Mouse (Mus musculus): Measurements from ENCODE around the gene Rbms3. TPM values are rescaled to one million over a fixed set of nuclear protein-coding genes. Genes with fewer than 3 reads are reported as not detected.

The Rbms3 gene
- polyA plus RNA-seq, 1 experiment = 1.6 TPM

DNA sequence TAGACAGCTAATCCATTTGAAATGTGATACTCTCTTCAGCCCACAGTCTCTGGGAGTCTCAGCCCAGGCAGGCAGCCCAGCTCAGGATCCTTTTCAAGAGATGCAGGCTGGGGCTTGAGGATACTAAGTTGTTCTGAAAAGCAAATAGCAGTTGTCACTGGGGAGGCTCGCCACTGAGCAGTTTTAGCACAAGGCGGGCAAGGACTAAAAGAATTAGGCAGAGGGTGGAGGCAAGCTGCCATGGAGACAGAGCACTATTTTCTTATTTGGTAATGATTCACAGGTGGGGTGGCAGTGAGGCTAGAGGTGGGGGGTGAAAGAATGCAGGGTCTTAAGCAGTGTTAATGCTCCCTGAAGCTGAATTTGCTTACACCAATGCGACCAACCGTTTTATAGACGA is 249.6 kb downstream of the Rbms3 start:
- 74% methylated on average over 5 of the region's 5 CpGs for WGBS

GRCm38 (mm10) chr9:117379448-117379983 is 250.2 kb downstream of the Rbms3 start:
- no peak overlapping the region for H3K4me3 ChIP-seq (replicated peaks; ENCODE audit: control insufficient read depth, low read depth, low read length)
- H3K4me1 ChIP-seq (ENCODE audit: control insufficient read depth, insufficient read depth, low read length) = no peaks in the 10 kb centered on the region; the same call in 1 of the 2 replicates
- TF ChIP-seq CTCF (IDR thresholded peaks at IDR 0.05; ENCODE audit: control insufficient read depth, insufficient read depth, low read length) (no peak), POLR2A (IDR thresholded peaks at IDR 0.05; ENCODE audit: borderline replicate concordance, control insufficient read depth, low read depth, low read length) (no peak)
- WGBS = 78% methylated on average over 16 of the region's 16 CpGs
- H3K27ac ChIP-seq (ENCODE audit: control insufficient read depth, insufficient read depth, low read depth, low read length, poor library complexity) = no peak overlapping the region

More for the DNA sequence above, 249.6 kb downstream of the Rbms3 start:
- TF ChIP-seq POLR2A (IDR thresholded peaks at IDR 0.05; ENCODE audit: borderline replicate concordance, control insufficient read depth, low read depth, low read length) = no peak
- TF ChIP-seq CTCF (IDR thresholded peaks at IDR 0.05; ENCODE audit: control insufficient read depth, insufficient read depth, low read length) = no peak
- Histone ChIP-seq H3K4me1 (ENCODE audit: control insufficient read depth, insufficient read depth, low read length) (no peaks in the 10 kb centered on the region; the same call in 1 of the 2 replicates), H3K4me3 (replicated peaks; ENCODE audit: control insufficient read depth, low read depth, low read length) (no peak overlapping the region), H3K27ac (ENCODE audit: control insufficient read depth, insufficient read depth, low read depth, low read length, poor library complexity) (no peak overlapping the region)

DNA sequence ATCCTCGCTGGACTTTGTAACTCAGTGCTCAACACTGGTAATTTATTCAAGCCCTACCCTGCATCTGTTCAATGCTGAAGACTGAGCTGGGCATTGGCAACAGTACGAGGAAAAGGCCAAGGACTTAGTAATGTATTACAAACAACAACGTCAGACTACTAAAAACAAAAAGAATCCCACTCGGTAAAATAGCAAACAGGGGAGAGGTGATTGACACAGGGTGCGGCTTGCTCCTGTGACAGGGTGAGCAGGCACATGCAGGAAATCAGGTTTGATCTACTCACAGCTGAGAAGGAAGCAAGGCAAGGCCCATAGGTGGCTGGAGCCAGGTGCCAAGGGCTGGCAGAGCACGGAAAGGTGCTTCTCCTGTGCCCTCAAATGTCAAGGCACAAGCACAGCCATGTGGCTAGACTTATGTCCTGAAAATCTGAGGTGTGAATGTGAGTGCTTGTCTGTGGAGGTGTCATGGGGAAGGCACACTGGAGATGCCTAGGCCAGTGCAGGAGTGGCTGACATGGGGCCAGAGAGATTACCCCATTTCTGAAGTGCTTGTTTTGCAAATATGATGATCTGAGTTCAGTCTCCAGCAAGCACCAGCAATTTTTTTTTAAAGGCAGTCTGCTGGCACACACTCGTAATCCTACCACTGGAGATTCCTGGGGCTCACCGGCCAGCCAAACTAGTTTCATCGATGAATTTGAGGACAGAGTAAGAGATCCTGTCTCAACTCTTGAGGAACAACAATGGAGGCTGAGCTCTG is 251.4 kb downstream of the Rbms3 start:
- H3K4me1 ChIP-seq (ENCODE audit: control insufficient read depth, insufficient read depth, low read length) = no peaks in the 10 kb centered on the region; the same call in 1 of the 2 replicates
- no peak for TF ChIP-seq CTCF (IDR thresholded peaks at IDR 0.05; ENCODE audit: control insufficient read depth, insufficient read depth, low read length)
- TF ChIP-seq POLR2A (IDR thresholded peaks at IDR 0.05; ENCODE audit: borderline replicate concordance, control insufficient read depth, low read depth, low read length) = no peak
- H3K27ac ChIP-seq (ENCODE audit: control insufficient read depth, insufficient read depth, low read depth, low read length, poor library complexity) = no peak overlapping the region
- H3K4me3 ChIP-seq (replicated peaks; ENCODE audit: control insufficient read depth, low read depth, low read length) = no peak overlapping the region
- 75% methylated on average over 9 of the region's 9 CpGs for WGBS

- WGBS = 86% methylated on average over 3 of the region's 3 CpGs
- no peak for TF ChIP-seq POLR2A (IDR thresholded peaks at IDR 0.05; ENCODE audit: borderline replicate concordance, control insufficient read depth, low read depth, low read length)
- TF ChIP-seq CTCF (IDR thresholded peaks at IDR 0.05; ENCODE audit: control insufficient read depth, insufficient read depth, low read length) = no peak
- no peak overlapping the region for H3K27ac ChIP-seq (ENCODE audit: control insufficient read depth, insufficient read depth, low read depth, low read length, poor library complexity)
- H3K4me1 ChIP-seq (ENCODE audit: control insufficient read depth, insufficient read depth, low read length) = no peaks in the 10 kb centered on the region; the same call in 1 of the 2 replicates
- no peak overlapping the region for H3K4me3 ChIP-seq (replicated peaks; ENCODE audit: control insufficient read depth, low read depth, low read length)
Observed at GRCm38 (mm10) chr9:117375776-117376175, 253.9 kb downstream of the Rbms3 start.

- Histone ChIP-seq H3K4me1 (ENCODE audit: control insufficient read depth, insufficient read depth, low read length) (no peaks in the 10 kb centered on the region; the same call in 1 of the 2 replicates), H3K4me3 (replicated peaks; ENCODE audit: control insufficient read depth, low read depth, low read length) (no peak overlapping the region), H3K27ac (ENCODE audit: control insufficient read depth, insufficient read depth, low read depth, low read length, poor library complexity) (no peak overlapping the region)
- TF ChIP-seq CTCF (IDR thresholded peaks at IDR 0.05; ENCODE audit: control insufficient read depth, insufficient read depth, low read length) = no peak
- no peak for TF ChIP-seq POLR2A (IDR thresholded peaks at IDR 0.05; ENCODE audit: borderline replicate concordance, control insufficient read depth, low read depth, low read length)
- WGBS = 6% methylated on average over 7 of the region's 7 CpGs
Observed at GRCm38 (mm10) chr9:117373164-117373741, 256.5 kb downstream of the Rbms3 start.

GRCm38 (mm10) chr9:117371980-117372379 is 257.7 kb downstream of the Rbms3 start:
- H3K27ac ChIP-seq (ENCODE audit: control insufficient read depth, insufficient read depth, low read depth, low read length, poor library complexity) = no peak overlapping the region
- H3K4me1 ChIP-seq (ENCODE audit: control insufficient read depth, insufficient read depth, low read length) = no peaks in the 10 kb centered on the region; the same call in 1 of the 2 replicates
- TF ChIP-seq CTCF (IDR thresholded peaks at IDR 0.05; ENCODE audit: control insufficient read depth, insufficient read depth, low read length) (no peak), POLR2A (IDR thresholded peaks at IDR 0.05; ENCODE audit: borderline replicate concordance, control insufficient read depth, low read depth, low read length) (no peak)
- 80% methylated on average over 5 of the region's 5 CpGs for WGBS
- H3K4me3 ChIP-seq (replicated peaks; ENCODE audit: control insufficient read depth, low read depth, low read length) = no peak overlapping the region

- TF ChIP-seq POLR2A (IDR thresholded peaks at IDR 0.05; ENCODE audit: borderline replicate concordance, control insufficient read depth, low read depth, low read length) (no peak), CTCF (IDR thresholded peaks at IDR 0.05; ENCODE audit: control insufficient read depth, insufficient read depth, low read length) (no peak)
- H3K27ac ChIP-seq (ENCODE audit: control insufficient read depth, insufficient read depth, low read depth, low read length, poor library complexity) = no peak overlapping the region
- WGBS = 86% methylated on average over 6 of the region's 6 CpGs
- H3K4me3 ChIP-seq (replicated peaks; ENCODE audit: control insufficient read depth, low read depth, low read length) = no peak overlapping the region
- H3K4me1 ChIP-seq (ENCODE audit: control insufficient read depth, insufficient read depth, low read length) = no peaks in the 10 kb centered on the region
Observed at GRCm38 (mm10) chr9:117370086-117370485, 259.6 kb downstream of the Rbms3 start.

GRCm38 (mm10) chr9:117368016-117368415 is 261.7 kb downstream of the Rbms3 start:
- Histone ChIP-seq H3K4me1 (ENCODE audit: control insufficient read depth, insufficient read depth, low read length) (no peaks in the 10 kb centered on the region), H3K4me3 (replicated peaks; ENCODE audit: control insufficient read depth, low read depth, low read length) (no peak overlapping the region), H3K27ac (ENCODE audit: control insufficient read depth, insufficient read depth, low read depth, low read length, poor library complexity) (no peak overlapping the region)
- WGBS = 79% methylated on average over 4 of the region's 4 CpGs
- TF ChIP-seq CTCF (IDR thresholded peaks at IDR 0.05; ENCODE audit: control insufficient read depth, insufficient read depth, low read length) (no peak), POLR2A (IDR thresholded peaks at IDR 0.05; ENCODE audit: borderline replicate concordance, control insufficient read depth, low read depth, low read length) (no peak)

Measured in bone marrow, adult 2 months (tissue).